Mouse (Mus musculus) cerebellum, adult 2 months (tissue): Measurements from ENCODE around the gene Glis3.

Experiments used
- CTCF ChIP-seq: fragments of 200-500 bp; IDR thresholded peaks from 2 replicates; pipeline ENCODE4 v1.5.1; 2011; ENCODE audit warnings: low read depth, mild to moderate bottlenecking, control low read depth, low read length, moderate library complexity, borderline replicate concordance; ENCODE audit not compliant: insufficient read depth
- POLR2A ChIP-seq: fragments of 200-500 bp; IDR thresholded peaks from 2 replicates; pipeline ENCODE4 v1.6.1; 2011; ENCODE audit warnings: low read length, control low read depth, borderline replicate concordance; ENCODE audit not compliant: insufficient read depth

- TF ChIP-seq CTCF, result no peak
- no peak for TF ChIP-seq POLR2A
These were observed 120.0 kb downstream of the Glis3 start for GRCm38 (mm10) chr19:28559836-28560235.
